Mouse (Mus musculus) embryo, embryonic 10.5 days (tissue): Measurements from ENCODE around the gene Trp53rkb.

ENCODE experiments used
- DNase-seq: peaks from one replicate; pipeline ENCODE4 v3.0.0-alpha.2; 2015; ENCODE audit warnings: low spot score

The Trp53rkb gene

GRCm38 (mm10) chr2:166834796-166835195 lies 42.5 kb downstream of the Trp53rkb start:
- no peak for DNase-seq

- no peak for DNase-seq
These were observed 43.2 kb downstream of the Trp53rkb start for GRCm38 (mm10) chr2:166835581-166835980.

GRCm38 (mm10) chr2:166841813-166842212 lies 49.5 kb downstream of the Trp53rkb start:
- no peak for DNase-seq
